Mouse (Mus musculus) layer of hippocampus, adult 8-10 months (tissue): ENCODE measurements around the gene Mbnl2. TPM values are rescaled to one million over a fixed set of nuclear protein-coding genes. Genes with fewer than 3 reads are reported as not detected.
A peak's percentile ranks its signal among the peaks of the same experiment; 100 is the strongest.

Experiments used
- DNase-seq, 2 experiments: peaks; one replicate each; pipeline ENCODE4 v3.0.0; 2022; ENCODE audit warnings: low spot score in 2 of 2
- total RNA-seq, 4 experiments: library from RNA; stranded (reverse); gene quantifications; 2 replicates each; pipeline ENCODE4 v1.2.4; 2022

The Mbnl2 gene
- total RNA-seq, 4 experiments from 2014 or later: 203 to 270 (median 247) TPM

GRCm38 (mm10) chr14:120324883-120325480 is 49.5 kb downstream of the Mbnl2 start:
- no peak for DNase-seq

- no peak for DNase-seq
Measured at GRCm38 (mm10) chr14:120325673-120326072, 50.2 kb downstream of the Mbnl2 start.

- peak in 1 of 2 experiments; percentile 38 for DNase-seq
Measured at GRCm38 (mm10) chr14:120330454-120330853, 55.0 kb downstream of the Mbnl2 start.

- no peak for DNase-seq
Measured at GRCm38 (mm10) chr14:120330881-120331514, 55.5 kb downstream of the Mbnl2 start.

- DNase-seq: no peak
Measured at GRCm38 (mm10) chr14:120333465-120334243, 58.2 kb downstream of the Mbnl2 start.

- DNase-seq: no peak
Measured at GRCm38 (mm10) chr14:120335366-120335765, 59.9 kb downstream of the Mbnl2 start.

GRCm38 (mm10) chr14:120335871-120336270 is 60.4 kb downstream of the Mbnl2 start:
- no peak for DNase-seq

- no peak for DNase-seq
Measured at GRCm38 (mm10) chr14:120336380-120336779, 60.9 kb downstream of the Mbnl2 start.

GRCm38 (mm10) chr14:120336841-120337240 is 61.4 kb downstream of the Mbnl2 start:
- DNase-seq: no peak

GRCm38 (mm10) chr14:120337731-120338462 is 62.4 kb downstream of the Mbnl2 start:
- no peak for DNase-seq

GRCm38 (mm10) chr14:120338706-120339105 is 63.2 kb downstream of the Mbnl2 start:
- DNase-seq: no peak

GRCm38 (mm10) chr14:120341912-120342311 is 66.4 kb downstream of the Mbnl2 start:
- no peak for DNase-seq

- DNase-seq: no peak
Measured at GRCm38 (mm10) chr14:120342321-120342720, 66.9 kb downstream of the Mbnl2 start.

- DNase-seq: no peak
Measured at GRCm38 (mm10) chr14:120344641-120345040, 69.2 kb downstream of the Mbnl2 start.

- no peak for DNase-seq
Measured at GRCm38 (mm10) chr14:120347410-120348315, 72.2 kb downstream of the Mbnl2 start.

- DNase-seq: no peak
Measured at GRCm38 (mm10) chr14:120349332-120349731, 73.9 kb downstream of the Mbnl2 start.

- no peak for DNase-seq
Measured at GRCm38 (mm10) chr14:120352136-120352843, 76.8 kb downstream of the Mbnl2 start.

- no peak for DNase-seq
Measured at GRCm38 (mm10) chr14:120353211-120353610, 77.7 kb downstream of the Mbnl2 start.

- DNase-seq: no peak
Measured at GRCm38 (mm10) chr14:120354595-120354994, 79.1 kb downstream of the Mbnl2 start.
